Mouse (Mus musculus) lung, adult 2 months (tissue): Measurements from ENCODE around the gene Pde4dip.

Source experiments
- CTCF ChIP-seq: fragments of 200-500 bp; IDR thresholded peaks from 2 replicates; pipeline ENCODE4 v1.5.1; 2011; ENCODE audit warnings: mild to moderate bottlenecking, low read length, control low read depth; ENCODE audit not compliant: insufficient read depth
- POLR2A ChIP-seq: fragments of 200-500 bp; IDR thresholded peaks from 2 replicates; pipeline ENCODE4 v1.6.1; 2011; ENCODE audit warnings: low read depth, mild to moderate bottlenecking, control low read depth, low read length, borderline replicate concordance; ENCODE audit errors: extremely low read depth

- TF ChIP-seq CTCF = no peak
- no peak for TF ChIP-seq POLR2A
Observed at GRCm38 (mm10) chr3:97649469-97649868, 239.0 kb downstream of the Pde4dip start.
